Mouse (Mus musculus): ENCODE measurements at regions not wholly inside any gene's neighbourhood (a gene's known extent, or its start where the extent isn't known, plus 50 kb on each side); places are given as distances from the start of the nearest gene placed in this dataset.

GRCm38 (mm10) chr16:78204332-78204731 is 97.0 kb upstream of the Cxadr start:
- no peak for TF ChIP-seq CTCF (IDR thresholded peaks at IDR 0.05; ENCODE audit: low read depth, low read length)
- TF ChIP-seq POLR2A (IDR thresholded peaks at IDR 0.05; ENCODE audit: extremely low read depth, insufficient read depth, low read length): no peak
